In genomic region chr13:112116101-112116726, GRCm38 (mm10) we compare ENCODE assay signal across 10 mouse cellular contexts.
DNase-seq lines count a peak whose midpoint lies in the region; ATAC-seq and TF ChIP-seq lines count a peak whose summit lies in the region.
"Had no signal": no experiment of that assay in that cellular context is flagged by ENCODE, and none has a peak within 500 bp of the region (broad histone marks: within the 10 kb centered on the region; RNA-seq: fewer than 3 reads in every experiment).

No protein-coding gene starts in this region.

- DNase-seq in heart, adult 2 months: peak in 1 of 2 experiments; percentile 33
- no peak for DNase-seq in heart, postnatal 4 days
- DNase-seq in midbrain, embryonic 10.5 days (ENCODE audit: low spot score): no peak
- peak; percentile 39 for DNase-seq in heart, postnatal 0 days (ENCODE audit: low spot score)
- no peak for DNase-seq in adrenal gland, postnatal 36 days
- no peak for DNase-seq in gastrocnemius, postnatal 36 days
- DNase-seq: adrenal gland, adult 2 months; thymus, adult 2 months had no signal

- ATAC-seq in midbrain, embryonic 16.5 days: no peak
- peak; percentile 29; the same call in 1 of the 2 replicates for ATAC-seq in heart, postnatal 0 days (ENCODE audit: insufficient read depth, low read depth)
- ATAC-seq in stomach, embryonic 16.5 days (ENCODE audit: insufficient read depth, low FRiP score): no peak

- no peak overlapping the region for H3K4me2 ChIP-seq in midbrain, embryonic 16.5 days (ENCODE audit: low read length)
- H3K4me2 ChIP-seq in heart, postnatal 0 days (ENCODE audit: low read depth, low read length): peak overlapping the region; percentile 9; the same call in 1 of the 2 replicates
- H3K4me2 ChIP-seq in stomach, embryonic 16.5 days (ENCODE audit: low read depth, low read length): no peak overlapping the region; the same call in 1 of the 2 replicates

- no peak for TF ChIP-seq CTCF in heart, adult 2 months (IDR thresholded peaks at IDR 0.05)
- no peak for TF ChIP-seq CTCF in heart, postnatal 0 days (IDR thresholded peaks at IDR 0.05; ENCODE audit: low read depth)

- TF ChIP-seq POLR2A in heart, adult 2 months (IDR thresholded peaks at IDR 0.05; ENCODE audit: insufficient read depth, low read depth, low read length): no peak

- no peaks in the 10 kb centered on the region for H3K27me3 ChIP-seq in heart, adult 2 months (ENCODE audit: control insufficient read depth, insufficient read depth, low read length)
- no peaks in the 10 kb centered on the region for H3K27me3 ChIP-seq in midbrain, embryonic 16.5 days (ENCODE audit: control insufficient read depth, insufficient read depth, low read depth, low read length)
- no peaks in the 10 kb centered on the region for H3K27me3 ChIP-seq in midbrain, embryonic 10.5 days (ENCODE audit: low read depth, poor library complexity, severe bottlenecking)
- no peaks in the 10 kb centered on the region for H3K27me3 ChIP-seq in heart, postnatal 0 days (ENCODE audit: control insufficient read depth, insufficient read depth, low read length)
- no peaks in the 10 kb centered on the region for H3K27me3 ChIP-seq in stomach, embryonic 16.5 days (ENCODE audit: control insufficient read depth, insufficient read depth, low read length)

- 0 out of 2 replicates have a peak overlapping the region, but pooled peaks have one; percentile 32 for H3K9ac ChIP-seq in heart, adult 2 months (ENCODE audit: low read depth, low read length)
- no peak overlapping the region for H3K9ac ChIP-seq in midbrain, embryonic 16.5 days (ENCODE audit: low read depth, low read length)
- H3K9ac ChIP-seq in heart, postnatal 0 days (replicated peaks; ENCODE audit: low read depth, low read length): no peak overlapping the region
- H3K9ac ChIP-seq in stomach, embryonic 16.5 days (ENCODE audit: low read length): no peak overlapping the region

- no peak for TF ChIP-seq EP300 in heart, adult 2 months (IDR thresholded peaks at IDR 0.05; ENCODE audit: insufficient read depth, low read depth, low read length)
- TF ChIP-seq EP300 in heart, postnatal 0 days (IDR thresholded peaks at IDR 0.05; ENCODE audit: low read depth): no peak

- intact Hi-C loops in heart, adult 2 months (cut with DNase I): loop anchor here (2.0 kb wide), 1 partner anchor 45 kb away; no protein-coding TSS in a partner anchor
- intact Hi-C loops in gastrocnemius, postnatal 36 days (cut with DNase I): no loop called here

- peak overlapping the region; percentile 60 for H3K27ac ChIP-seq in heart, adult 2 months
- H3K27ac ChIP-seq in midbrain, embryonic 16.5 days (ENCODE audit: low read length): peak overlapping the region; percentile 22; the same call in 1 of the 2 replicates
- no peak overlapping the region for H3K27ac ChIP-seq in midbrain, embryonic 10.5 days (replicated peaks)
- H3K27ac ChIP-seq in heart, postnatal 0 days (ENCODE audit: low read depth): peak overlapping the region; percentile 70
- peak overlapping the region; percentile 63 for H3K27ac ChIP-seq in stomach, embryonic 16.5 days (ENCODE audit: low read length)

- no peaks in the 10 kb centered on the region for H3K79me2 ChIP-seq in heart, adult 2 months (replicated peaks; ENCODE audit: control insufficient read depth, insufficient read depth, low read length)

- 22% methylated on average over 9 of the region's 9 CpGs for WGBS in heart, adult 2 months
- 79% methylated on average over 9 of the region's 9 CpGs for WGBS in midbrain, embryonic 16.5 days
- WGBS in midbrain, embryonic 10.5 days: 84% methylated on average over 9 of the region's 9 CpGs
- WGBS in heart, postnatal 0 days: 44% methylated on average over 9 of the region's 9 CpGs
- WGBS in stomach, embryonic 16.5 days: 51% methylated on average over 9 of the region's 9 CpGs

- H3K9me3 ChIP-seq in midbrain, embryonic 16.5 days (replicated peaks; ENCODE audit: control insufficient read depth, low read length, poor library complexity, severe bottlenecking): no peaks in the 10 kb centered on the region
- H3K9me3 ChIP-seq in midbrain, embryonic 10.5 days (replicated peaks): no peaks in the 10 kb centered on the region
- no peaks in the 10 kb centered on the region for H3K9me3 ChIP-seq in heart, postnatal 0 days (replicated peaks; ENCODE audit: control insufficient read depth, low read length)
- H3K9me3 ChIP-seq in stomach, embryonic 16.5 days (replicated peaks; ENCODE audit: control insufficient read depth, low read length): no peaks in the 10 kb centered on the region

- H3K4me3 ChIP-seq in heart, adult 2 months: no peak overlapping the region
- no peak overlapping the region for H3K4me3 ChIP-seq in midbrain, embryonic 16.5 days (ENCODE audit: low read depth, low read length)
- no peak overlapping the region for H3K4me3 ChIP-seq in midbrain, embryonic 10.5 days
- H3K4me3 ChIP-seq in heart, postnatal 0 days (ENCODE audit: low read depth, low read length): no peak overlapping the region
- H3K4me3 ChIP-seq in stomach, embryonic 16.5 days (replicated peaks; ENCODE audit: low read length): no peak overlapping the region

- H3K36me3 ChIP-seq in heart, adult 2 months (ENCODE audit: control insufficient read depth, insufficient read depth, low read length): peaks cover 2% of the 10 kb centered on the region; the same call in 1 of the 2 replicates
- H3K36me3 ChIP-seq in midbrain, embryonic 16.5 days (ENCODE audit: control insufficient read depth, insufficient read depth, low read length): no peaks in the 10 kb centered on the region
- no peaks in the 10 kb centered on the region for H3K36me3 ChIP-seq in midbrain, embryonic 10.5 days
- no peaks in the 10 kb centered on the region for H3K36me3 ChIP-seq in heart, postnatal 0 days (replicated peaks; ENCODE audit: control insufficient read depth, insufficient read depth, low read length)
- no peaks in the 10 kb centered on the region for H3K36me3 ChIP-seq in stomach, embryonic 16.5 days (ENCODE audit: control insufficient read depth, insufficient read depth, low read length)

- H3K4me1 ChIP-seq in heart, adult 2 months (ENCODE audit: control insufficient read depth, insufficient read depth, low read length): peaks cover 19% of the 10 kb centered on the region
- no peaks in the 10 kb centered on the region; the same call in 1 of the 2 replicates for H3K4me1 ChIP-seq in midbrain, embryonic 16.5 days (ENCODE audit: control insufficient read depth, insufficient read depth, low read length)
- H3K4me1 ChIP-seq in midbrain, embryonic 10.5 days: 0 out of 2 replicates have a peak, but pooled peaks cover 3% of the 10 kb centered on the region
- peaks cover 28% of the 10 kb centered on the region for H3K4me1 ChIP-seq in heart, postnatal 0 days (ENCODE audit: control insufficient read depth, insufficient read depth)
- no peaks in the 10 kb centered on the region for H3K4me1 ChIP-seq in stomach, embryonic 16.5 days (ENCODE audit: control insufficient read depth, insufficient read depth, low read length)
